Mouse (Mus musculus): ENCODE measurements around the gene Cldn24.
"Not testable (repeated sequence)": the region's sequence is repeated elsewhere in the genome, so short reads cannot be mapped to it uniquely, and the experiment has no call there.

The Cldn24 gene

GRCm38 (mm10) chr8:47821843-47822242, at the start of gene Cldn24:
Gene Cldn24, plus strand, starts transcription at chr8:47822143.
- DNase-seq (ENCODE audit: low read depth, low spot score) = no peak

GRCm38 (mm10) chr8:47772986-47773385, 49.0 kb upstream of the Cldn24 start:
- peak; percentile 57 for DNase-seq (ENCODE audit: low read depth, low spot score)

GRCm38 (mm10) chr8:47777415-47777814, 44.5 kb upstream of the Cldn24 start:
- no peak for DNase-seq (ENCODE audit: low read depth, low spot score)

GRCm38 (mm10) chr8:47779589-47779988, 42.4 kb upstream of the Cldn24 start:
- no peak for DNase-seq (ENCODE audit: low read depth, low spot score)

- no peak for DNase-seq (ENCODE audit: low read depth, low spot score)
Observed at GRCm38 (mm10) chr8:47781881-47782280, 40.1 kb upstream of the Cldn24 start.

- DNase-seq (ENCODE audit: low read depth, low spot score) = no peak
Observed at GRCm38 (mm10) chr8:47783544-47783943, 38.4 kb upstream of the Cldn24 start.

- DNase-seq (ENCODE audit: low read depth, low spot score) = no peak
Observed at GRCm38 (mm10) chr8:47783944-47784343, 38.0 kb upstream of the Cldn24 start.

GRCm38 (mm10) chr8:47784436-47784835, 37.5 kb upstream of the Cldn24 start:
- DNase-seq (ENCODE audit: low read depth, low spot score) = no peak

- peak; percentile 35 for DNase-seq (ENCODE audit: low read depth, low spot score)
Observed at GRCm38 (mm10) chr8:47786323-47786722, 35.6 kb upstream of the Cldn24 start.

- DNase-seq (ENCODE audit: low read depth, low spot score) = no peak
Observed at GRCm38 (mm10) chr8:47787705-47788104, 34.2 kb upstream of the Cldn24 start.

GRCm38 (mm10) chr8:47791986-47792385, 30.0 kb upstream of the Cldn24 start:
- DNase-seq (ENCODE audit: low read depth, low spot score) = no peak

- no peak for DNase-seq (ENCODE audit: low read depth, low spot score)
Observed at GRCm38 (mm10) chr8:47799438-47799837, 22.5 kb upstream of the Cldn24 start.

GRCm38 (mm10) chr8:47802349-47802748, 19.6 kb upstream of the Cldn24 start:
- DNase-seq (ENCODE audit: low read depth, low spot score) = no peak

- DNase-seq (ENCODE audit: low read depth, low spot score) = no peak
Observed at GRCm38 (mm10) chr8:47804262-47804661, 17.7 kb upstream of the Cldn24 start.

- DNase-seq (ENCODE audit: low read depth, low spot score) = no peak
Observed at GRCm38 (mm10) chr8:47809970-47810665, 11.8 kb upstream of the Cldn24 start.

GRCm38 (mm10) chr8:47810666-47811015, 11.3 kb upstream of the Cldn24 start:
- DNase-seq (ENCODE audit: low read depth, low spot score) = peak; percentile 64

- no peak for DNase-seq (ENCODE audit: low read depth, low spot score)
Observed at GRCm38 (mm10) chr8:47811221-47811620, 10.7 kb upstream of the Cldn24 start.

- DNase-seq (ENCODE audit: low read depth, low spot score) = no peak
Observed at GRCm38 (mm10) chr8:47819034-47819433, 2.9 kb upstream of the Cldn24 start.

- DNase-seq (ENCODE audit: low read depth, low spot score) = no peak
Observed at GRCm38 (mm10) chr8:47820914-47821772, 800 bp upstream of the Cldn24 start.

- not testable (repeated sequence) for DNase-seq (ENCODE audit: low read depth, low spot score)
Observed at GRCm38 (mm10) chr8:47822541-47822940, 598 bp downstream of the Cldn24 start.

GRCm38 (mm10) chr8:47823777-47824176, 1.8 kb downstream of the Cldn24 start:
- DNase-seq (ENCODE audit: low read depth, low spot score) = no peak

- DNase-seq (ENCODE audit: low read depth, low spot score) = no peak
Observed at GRCm38 (mm10) chr8:47824182-47824581, 2.2 kb downstream of the Cldn24 start, which contains the start of gene Cldn22. Gene Cldn22, plus strand, starts transcription at chr8:47824482.

- DNase-seq (ENCODE audit: low read depth, low spot score) = no peak
Observed at GRCm38 (mm10) chr8:47825596-47825995, 3.7 kb downstream of the Cldn24 start.

Measured in R1 (cell line).